Mouse (Mus musculus) lung, embryonic 14.5 days (tissue): Measurements from ENCODE around the gene Myh13. TPM values are rescaled to one million over a fixed set of nuclear protein-coding genes. Genes with fewer than 3 reads are reported as not detected.
A peak's percentile ranks its signal among the peaks of the same experiment; 100 is the strongest.

ENCODE experiments used
- ATAC-seq: fragments of 200-750 bp; cut with Nextera tagmentation; 2 replicates; pipeline ENCODE4 v1.8.0; 2017; ENCODE audit warnings: mild to moderate bottlenecking, moderate TSS enrichment, moderate library complexity; ENCODE audit not compliant: insufficient read depth
- DNase-seq: peaks from one replicate; pipeline ENCODE4 v3.0.0-alpha.2; 2015
- H3K27ac ChIP-seq: fragments of 300-500 bp; sonication (generic); 2 replicates; pipeline ENCODE4 v1.5.1; 2014; ENCODE audit warnings: low read depth, mild to moderate bottlenecking, moderate library complexity
- H3K27me3 ChIP-seq: fragments of 300-500 bp; sonication (generic); 2 replicates; pipeline ENCODE4 v1.6.1; 2014; ENCODE audit warnings: low read length, control low read depth; ENCODE audit not compliant: insufficient read depth
- H3K36me3 ChIP-seq: fragments of 300-500 bp; sonication (generic); 2 replicates; pipeline ENCODE4 v1.6.1; 2014; ENCODE audit warnings: control low read depth; ENCODE audit not compliant: insufficient read depth
- H3K4me1 ChIP-seq: fragments of 300-500 bp; sonication (generic); 2 replicates; pipeline ENCODE4 v1.6.1; 2014; ENCODE audit warnings: antibody characterized with exemption, control low read depth; ENCODE audit not compliant: insufficient read depth
- H3K4me2 ChIP-seq: fragments of 300-500 bp; sonication (generic); 2 replicates; pipeline ENCODE4 v1.6.1; 2014; ENCODE audit warnings: mild to moderate bottlenecking
- H3K4me3 ChIP-seq: fragments of 300-500 bp; sonication (generic); 2 replicates; pipeline ENCODE4 v1.5.1; 2014; ENCODE audit warnings: low read depth, low read length
- H3K9ac ChIP-seq: fragments of 300-500 bp; sonication (generic); 2 replicates; pipeline ENCODE4 v1.6.1; 2014
- H3K9me3 ChIP-seq: fragments of 300-500 bp; sonication (generic); 2 replicates; pipeline ENCODE4 v1.6.1; 2016; ENCODE audit warnings: low read depth, low read length, control low read depth
- CTCF ChIP-seq: IDR thresholded peaks from 2 replicates; pipeline ENCODE4 v1.5.1; 2016; ENCODE audit warnings: antibody characterized with exemption, low read depth
- WGBS: fragments of 180-500 bp; shearing (Covaris S2); extraction: QIAGEN DNeasy Blood & Tissue Kit; methylation state at CpG from one replicate; pipeline ENCODE4 v1.1.7; 2014; 5-methylcytosine and 5-hydroxymethylcytosine counted together
- polyA plus RNA-seq: library from polyadenylated mRNA; unstranded; fragments of >200 nt; fragmentation: Nextera tagmentation; extraction: Ambion mirVana; gene quantifications from 2 replicates; pipeline ENCODE4 v1.2.1, GENCODE M21; 2014

Myh13 gene
- polyA plus RNA-seq, 1 experiment from 2014 or later, result 0.34 TPM

DNA sequence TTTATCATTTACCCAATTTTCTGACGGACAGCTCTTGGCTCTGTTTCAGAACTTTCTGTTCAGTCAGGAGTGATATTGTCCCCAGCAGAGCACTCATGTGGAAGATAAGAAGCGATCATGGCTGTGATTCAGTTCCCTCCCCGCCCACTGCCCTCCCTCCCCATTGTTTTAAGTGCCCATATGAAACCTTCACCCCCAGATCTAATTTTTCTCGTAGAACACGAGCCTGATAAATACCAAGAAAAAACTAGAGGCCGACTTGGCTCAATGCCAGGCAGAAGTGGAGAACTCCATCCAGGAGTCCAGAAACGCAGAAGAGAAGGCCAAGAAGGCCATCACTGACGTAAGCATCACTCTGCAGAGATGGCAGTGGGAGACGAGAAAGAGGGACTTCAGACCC, 45.5 kb downstream of the Myh13 start:
- H3K9me3 ChIP-seq, result no peaks in the 10 kb centered on the region
- ATAC-seq (no peak), DNase-seq (peak; percentile 64)
- no peak for TF ChIP-seq CTCF
- no peak overlapping the region for H3K4me2 ChIP-seq
- 36% methylated on average over 9 of the region's 9 CpGs for WGBS
- no peaks in the 10 kb centered on the region for H3K27me3 ChIP-seq
- H3K4me3 ChIP-seq, result no peak overlapping the region
- no peak overlapping the region for H3K9ac ChIP-seq
- H3K4me1 ChIP-seq, result no peaks in the 10 kb centered on the region
- no peaks in the 10 kb centered on the region for H3K36me3 ChIP-seq
- no peak overlapping the region for H3K27ac ChIP-seq

DNA sequence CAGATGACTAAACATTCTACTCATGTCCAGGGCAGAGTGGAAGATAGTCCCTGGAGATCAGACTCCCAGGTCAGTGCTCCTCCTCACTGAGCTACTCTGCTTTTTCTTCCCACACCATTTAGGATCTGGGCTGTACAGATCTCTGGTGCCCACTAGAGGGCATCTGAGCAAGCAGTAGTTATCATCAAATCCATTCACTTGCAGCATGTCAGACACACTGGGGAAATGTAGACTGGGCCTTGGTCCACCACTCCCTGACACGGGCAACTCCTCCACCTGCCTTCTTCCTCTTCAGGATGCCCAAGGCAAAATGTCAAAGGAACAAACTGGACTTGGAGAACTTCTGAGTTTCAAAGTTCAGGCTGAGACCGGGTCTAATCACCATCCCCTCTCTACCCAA, 51.9 kb downstream of the Myh13 start:
- ATAC-seq, result no peak; the same call in 1 of the 2 replicates
- no peaks in the 10 kb centered on the region for H3K4me1 ChIP-seq
- peak; percentile 68 for DNase-seq
- no peaks in the 10 kb centered on the region for H3K27me3 ChIP-seq
- peak; percentile 82 for TF ChIP-seq CTCF
- H3K9ac ChIP-seq, result no peak overlapping the region
- no peaks in the 10 kb centered on the region for H3K9me3 ChIP-seq
- 41% methylated on average over 2 of the region's 2 CpGs for WGBS
- H3K4me2 ChIP-seq, result no peak overlapping the region
- no peak overlapping the region for H3K4me3 ChIP-seq
- no peaks in the 10 kb centered on the region for H3K36me3 ChIP-seq
- no peak overlapping the region for H3K27ac ChIP-seq

GRCm38 (mm10) chr11:67376308-67376707, 54.9 kb downstream of the Myh13 start:
- TF ChIP-seq CTCF, result peak; percentile 75

DNA sequence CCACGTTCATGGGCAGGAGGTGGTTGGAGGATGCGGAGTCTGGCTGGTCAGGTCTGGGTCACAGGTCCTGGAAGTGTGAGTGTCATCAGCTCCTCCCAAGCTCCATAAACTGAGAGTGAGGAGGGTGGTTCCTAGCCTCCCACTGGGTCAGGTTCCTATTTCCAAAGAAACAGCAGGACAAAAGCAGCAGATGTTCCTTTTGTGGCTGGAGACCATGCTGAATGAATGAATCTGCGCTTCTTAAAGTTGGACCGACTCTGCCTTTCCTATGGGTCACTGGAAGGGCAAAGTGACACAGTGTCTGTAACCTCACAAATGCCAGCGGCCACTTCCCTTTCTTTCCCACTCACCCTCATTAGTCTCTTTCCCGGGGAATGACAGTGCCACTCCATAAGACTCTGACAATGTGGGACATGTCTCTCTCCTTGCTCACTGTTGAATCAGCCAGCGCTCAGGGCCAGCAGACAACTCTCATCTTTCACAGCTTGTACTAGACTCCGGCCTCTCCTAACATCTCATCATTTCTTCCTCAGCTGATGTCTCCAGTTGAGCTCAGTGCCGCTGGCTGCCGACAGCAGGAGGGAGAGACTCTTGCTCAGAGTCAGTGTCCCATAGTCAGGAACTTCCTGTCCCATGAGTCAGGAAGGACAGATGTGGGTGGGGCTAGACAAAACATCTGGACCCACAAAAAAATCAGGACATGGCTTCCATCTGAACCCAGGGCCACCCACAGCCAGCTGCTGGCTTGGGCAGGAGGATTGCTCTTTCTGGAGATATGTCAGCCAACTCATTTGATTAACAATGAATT, 58.4 kb downstream of the Myh13 start:
- H3K27me3 ChIP-seq, result no peaks in the 10 kb centered on the region
- 26% methylated on average over 10 of the region's 10 CpGs for WGBS
- no peak overlapping the region for H3K9ac ChIP-seq
- DNase-seq (peak; percentile 92), ATAC-seq (peak; percentile 96)
- H3K27ac ChIP-seq, result peak overlapping the region; percentile 59; the same call in 1 of the 2 replicates
- no peak for TF ChIP-seq CTCF
- no peaks in the 10 kb centered on the region for H3K36me3 ChIP-seq
- H3K9me3 ChIP-seq, result no peaks in the 10 kb centered on the region
- peak overlapping the region; percentile 16; the same call in 1 of the 2 replicates for H3K4me2 ChIP-seq
- H3K4me3 ChIP-seq, result no peak overlapping the region
- H3K4me1 ChIP-seq, result peaks cover 8% of the 10 kb centered on the region; the same call in 1 of the 2 replicates

More at GRCm38 (mm10) chr11:67376308-67376707, 54.9 kb downstream of the Myh13 start:
- no peaks in the 10 kb centered on the region for H3K9me3 ChIP-seq
- no peak overlapping the region for H3K27ac ChIP-seq
- H3K27me3 ChIP-seq, result no peaks in the 10 kb centered on the region
- no peak overlapping the region for H3K9ac ChIP-seq
- no peak overlapping the region for H3K4me3 ChIP-seq
- no peak for ATAC-seq
- no peak overlapping the region for H3K4me2 ChIP-seq
- DNase-seq, result peak; percentile 68
- peaks cover 8% of the 10 kb centered on the region; the same call in 1 of the 2 replicates for H3K4me1 ChIP-seq
- H3K36me3 ChIP-seq, result no peaks in the 10 kb centered on the region

DNA sequence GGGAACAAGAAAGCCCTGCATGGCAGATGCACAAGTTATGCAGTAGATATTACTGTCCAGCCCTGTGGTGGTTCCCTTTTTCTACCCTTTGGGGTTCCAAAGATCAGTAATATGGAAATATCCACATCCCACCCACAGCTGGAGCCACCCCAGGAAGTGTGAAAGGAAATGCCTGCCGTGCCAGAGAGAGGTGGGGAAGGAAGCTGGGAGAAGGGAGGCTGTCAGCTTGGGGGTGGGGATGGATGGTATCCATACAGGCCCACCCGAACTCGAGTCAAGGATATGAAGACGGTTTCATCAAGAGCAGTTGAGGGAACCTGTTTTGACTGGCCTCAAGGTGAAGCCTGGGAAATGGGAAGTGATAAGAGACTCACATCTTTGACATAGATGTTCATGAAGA, 60.4 kb downstream of the Myh13 start:
- 50% methylated on average over 4 of the region's 4 CpGs for WGBS
- Histone ChIP-seq H3K27me3 (no peaks in the 10 kb centered on the region), H3K4me1 (peaks cover 8% of the 10 kb centered on the region; the same call in 1 of the 2 replicates), H3K36me3 (no peaks in the 10 kb centered on the region), H3K27ac (no peak overlapping the region), H3K9ac (no peak overlapping the region), H3K4me3 (no peak overlapping the region), H3K9me3 (no peaks in the 10 kb centered on the region), H3K4me2 (no peak overlapping the region)
- ATAC-seq, result no peak
- TF ChIP-seq CTCF, result no peak
- DNase-seq, result no peak

DNA sequence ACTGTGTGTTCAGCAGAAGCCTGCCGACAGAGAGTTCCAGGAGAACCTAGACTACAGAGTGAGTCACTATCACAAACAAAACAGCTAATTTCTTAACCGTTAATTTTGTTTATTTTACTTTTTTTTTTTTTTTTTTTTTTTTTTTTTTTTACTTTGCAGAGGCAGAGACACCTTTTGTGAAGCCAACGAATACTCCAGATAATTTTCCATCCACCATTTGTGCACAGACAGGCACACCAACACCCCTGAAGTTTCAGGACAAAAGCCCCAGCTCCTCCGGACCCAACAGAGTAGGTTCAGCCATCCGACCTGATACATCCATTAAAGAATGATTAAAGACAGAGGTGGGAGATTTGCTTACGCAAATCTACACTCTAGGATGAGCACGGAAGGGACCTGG, 63.2 kb downstream of the Myh13 start:
- Histone ChIP-seq H3K4me1 (peaks cover 8% of the 10 kb centered on the region; the same call in 1 of the 2 replicates), H3K36me3 (no peaks in the 10 kb centered on the region), H3K9me3 (no peaks in the 10 kb centered on the region), H3K27me3 (no peaks in the 10 kb centered on the region), H3K4me2 (no peak overlapping the region), H3K9ac (no peak overlapping the region), H3K4me3 (no peak overlapping the region), H3K27ac (no peak overlapping the region)
- WGBS, result 72% methylated on average over 7 of the region's 7 CpGs
- DNase-seq, result no peak
- no peak for ATAC-seq
- no peak for TF ChIP-seq CTCF

DNA sequence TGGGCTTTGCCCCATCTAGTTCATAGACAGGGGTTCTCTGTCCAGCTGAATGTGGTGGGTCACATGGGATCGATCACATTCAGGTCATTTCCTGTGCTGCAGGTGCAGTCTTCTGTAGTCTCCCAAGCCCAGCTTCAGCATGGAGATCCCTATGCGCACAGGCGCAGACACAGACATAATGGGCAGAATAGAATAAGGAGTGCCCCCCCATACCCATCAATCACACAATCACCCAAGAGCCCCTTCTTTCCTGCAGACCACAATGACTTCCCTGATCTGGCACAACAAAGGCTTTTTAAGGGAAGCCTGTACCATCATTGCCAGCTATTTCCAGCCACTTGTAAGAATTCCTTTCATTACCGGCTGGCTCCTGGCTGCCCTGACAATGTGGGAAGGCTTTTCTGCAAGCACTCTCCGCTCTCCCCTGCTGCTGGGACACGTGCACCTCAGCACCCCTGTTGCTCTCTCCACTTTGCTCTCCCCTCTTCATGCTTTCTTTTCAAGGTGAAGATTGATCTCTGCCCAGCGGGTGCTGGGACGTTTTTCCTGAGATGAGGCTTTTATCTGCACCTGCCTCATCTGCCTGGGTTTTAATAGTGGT, 65.5 kb downstream of the Myh13 start:
- H3K9ac ChIP-seq, result no peak overlapping the region
- H3K27me3 ChIP-seq, result no peaks in the 10 kb centered on the region
- DNase-seq, result no peak

More for the DNA sequence above, 65.5 kb downstream of the Myh13 start:
- no peak overlapping the region for H3K27ac ChIP-seq
- H3K4me2 ChIP-seq, result no peak overlapping the region
- H3K9me3 ChIP-seq, result no peaks in the 10 kb centered on the region
- 40% methylated on average over 8 of the region's 8 CpGs for WGBS
- TF ChIP-seq CTCF, result no peak
- no peaks in the 10 kb centered on the region for H3K36me3 ChIP-seq
- ATAC-seq, result no peak
- no peak overlapping the region for H3K4me3 ChIP-seq
- H3K4me1 ChIP-seq, result no peaks in the 10 kb centered on the region
